Mouse (Mus musculus) left cerebral cortex, adult 18-20 months (tissue): ENCODE results near the gene Ckap2l. TPM values are rescaled to one million over a fixed set of nuclear protein-coding genes. Genes with fewer than 3 reads are reported as not detected.

ENCODE experiments used
- DNase-seq, 2 experiments: peaks; one replicate each; pipeline ENCODE4 v3.0.0; 2021 to 2022; ENCODE audit warnings: low spot score in 2 of 2, mixed read lengths in 1 of 2
- total RNA-seq, 2 experiments: library from RNA; stranded (reverse); gene quantifications; 2 replicates each; pipeline ENCODE4 v1.2.3; 2021

The Ckap2l gene
- total RNA-seq, 2 experiments from 2014 or later, result 0.30 to 0.37 TPM

- no peak for DNase-seq
These were observed 60.5 kb downstream of the Ckap2l start for GRCm38 (mm10) chr2:129236526-129236925.

- no peak for DNase-seq
These were observed 62.3 kb downstream of the Ckap2l start for GRCm38 (mm10) chr2:129234731-129235130.

GRCm38 (mm10) chr2:129233803-129234477, 63.1 kb downstream of the Ckap2l start:
- DNase-seq, result no peak

GRCm38 (mm10) chr2:129233218-129233617, 63.8 kb downstream of the Ckap2l start:
- no peak for DNase-seq

- peak; percentile 33 to 49 for DNase-seq
These were observed 64.5 kb downstream of the Ckap2l start for GRCm38 (mm10) chr2:129232484-129232883.

- DNase-seq, result peak; percentile 91 to 93
These were observed 65.0 kb downstream of the Ckap2l start for GRCm38 (mm10) chr2:129232023-129232422.

- DNase-seq, result no peak
These were observed 67.7 kb downstream of the Ckap2l start for GRCm38 (mm10) chr2:129229316-129229715.

GRCm38 (mm10) chr2:129228571-129228970, 68.4 kb downstream of the Ckap2l start:
- DNase-seq, result no peak

GRCm38 (mm10) chr2:129227709-129228108, 69.3 kb downstream of the Ckap2l start:
- no peak for DNase-seq

- no peak for DNase-seq
These were observed 69.9 kb downstream of the Ckap2l start for GRCm38 (mm10) chr2:129227011-129227529.

GRCm38 (mm10) chr2:129226296-129226851, 70.6 kb downstream of the Ckap2l start:
- DNase-seq, result no peak

GRCm38 (mm10) chr2:129225251-129225819, 71.7 kb downstream of the Ckap2l start:
- no peak for DNase-seq

- DNase-seq, result no peak
These were observed 72.8 kb downstream of the Ckap2l start for GRCm38 (mm10) chr2:129224178-129224577.

GRCm38 (mm10) chr2:129221097-129221632, 75.8 kb downstream of the Ckap2l start:
- no peak for DNase-seq

GRCm38 (mm10) chr2:129218537-129219105, 78.4 kb downstream of the Ckap2l start:
- DNase-seq, result no peak

Other genes with a start within 250 kb of the Ckap2l start
- under 1 TPM; 0.14 to 0.21 TPM for gene Vinac1, start 249.0 kb downstream of the Ckap2l start, total RNA-seq
- 10 to 100 TPM; 63.4 to 67.0 TPM for gene Ttl, start 231.3 kb downstream of the Ckap2l start, total RNA-seq
- gene Polr1b, start 196.2 kb downstream of the Ckap2l start, total RNA-seq, result 10 to 100 TPM; 20.5 to 22.6 TPM
- 10 to 100 TPM; 10.7 to 11.0 TPM for gene Chchd5, start 167.5 kb downstream of the Ckap2l start, total RNA-seq
- 100 to 1,000 TPM; 174 to 176 TPM for gene Slc20a1, start 98.4 kb downstream of the Ckap2l start, total RNA-seq
- gene Il1a, start 12.8 kb upstream of the Ckap2l start, total RNA-seq, result under 1 TPM; 0.73 to 0.77 TPM
- gene Il1b, start 73.9 kb upstream of the Ckap2l start, total RNA-seq, result under 1 TPM in 1 of 2 experiments, not detected in 1; 0.33 TPM
- 1 to 10 TPM in 1 of 2 experiments, under 1 TPM in 1; 0.86 to 1.2 TPM for gene F830045P16Rik, start 239.4 kb upstream of the Ckap2l start, total RNA-seq